Comparison of ENCODE assay signal across 7 mouse cellular contexts in genomic region chrX:68495144-68495493, GRCm38 (mm10).
DNase-seq lines count a peak whose midpoint lies in the region; ATAC-seq lines count a peak whose summit lies in the region.

No protein-coding gene starts in this region.

- H3K27me3 ChIP-seq in kidney, embryonic 14.5 days (ENCODE audit: control insufficient read depth, insufficient read depth, low read length): no peaks in the 10 kb centered on the region

- H3K4me1 ChIP-seq in kidney, embryonic 14.5 days (ENCODE audit: control insufficient read depth, insufficient read depth, low read length): no peaks in the 10 kb centered on the region

- no peak for ATAC-seq in kidney, embryonic 14.5 days (ENCODE audit: low FRiP score, low TSS enrichment)

- peak; percentile 40 for DNase-seq in left cerebral cortex, postnatal 4 days
- no peak for DNase-seq in left cerebral cortex, postnatal 14 days (ENCODE audit: low spot score in 2 of 2)
- DNase-seq in brain, adult 2 months (ENCODE audit: low read depth, low spot score): peak; percentile 78
- peak; percentile 11 to 26 for DNase-seq in gastrocnemius, adult 8-10 months (ENCODE audit: low spot score in 2 of 2)
- DNase-seq in urinary bladder, postnatal 10 days (ENCODE audit: low spot score): peak; percentile 10
- DNase-seq in layer of hippocampus, adult 9-11 months: no peak

- 81% methylated on average over 3 of the region's 3 CpGs for WGBS in kidney, embryonic 14.5 days

- no peaks in the 10 kb centered on the region for H3K9me3 ChIP-seq in kidney, embryonic 14.5 days (ENCODE audit: control insufficient read depth, low read length)

- no peak overlapping the region for H3K9ac ChIP-seq in kidney, embryonic 14.5 days (ENCODE audit: low read depth, low read length)

- no peak overlapping the region for H3K4me2 ChIP-seq in kidney, embryonic 14.5 days (replicated peaks; ENCODE audit: low read depth, low read length)

- H3K4me3 ChIP-seq in kidney, embryonic 14.5 days (ENCODE audit: low read length): no peak overlapping the region

- H3K27ac ChIP-seq in kidney, embryonic 14.5 days (ENCODE audit: low read depth, low read length): no peak overlapping the region

- H3K36me3 ChIP-seq in kidney, embryonic 14.5 days (ENCODE audit: control insufficient read depth, insufficient read depth, low read length): no peaks in the 10 kb centered on the region

- intact Hi-C loops in left cerebral cortex, postnatal 4 days (cut with DNase I): no loop called here
- intact Hi-C loops in left cerebral cortex, postnatal 14 days (cut with DNase I): no loop called here

Comparison
In these comparisons a context has a peak if more than half of its experiments do, and no peak if none do; other contexts are left out.
1. DNase-seq: peak in left cerebral cortex, postnatal 4 days (single experiment), brain, adult 2 months (single experiment), gastrocnemius, adult 8-10 months (2 of 2) and urinary bladder, postnatal 10 days (single experiment); none in left cerebral cortex, postnatal 14 days (0 of 2) and layer of hippocampus, adult 9-11 months (single experiment).